Mouse (Mus musculus) adrenal gland, postnatal 10 days (tissue): ENCODE results near the gene Limk1. TPM values are rescaled to one million over a fixed set of nuclear protein-coding genes. Genes with fewer than 3 reads are reported as not detected.
A peak's percentile ranks its signal among the peaks of the same experiment; 100 is the strongest.

Experiments
- DNase-seq: peaks from one replicate; pipeline ENCODE4 v3.0.0; 2021; ENCODE audit warnings: mixed read lengths
- total RNA-seq, 2 experiments: library from RNA; stranded (reverse); gene quantifications; 2 replicates each; pipeline ENCODE4 v1.2.3; 2021

Limk1 gene
- total RNA-seq, 2 experiments from 2014 or later: 17.9 to 20.5 TPM

DNA sequence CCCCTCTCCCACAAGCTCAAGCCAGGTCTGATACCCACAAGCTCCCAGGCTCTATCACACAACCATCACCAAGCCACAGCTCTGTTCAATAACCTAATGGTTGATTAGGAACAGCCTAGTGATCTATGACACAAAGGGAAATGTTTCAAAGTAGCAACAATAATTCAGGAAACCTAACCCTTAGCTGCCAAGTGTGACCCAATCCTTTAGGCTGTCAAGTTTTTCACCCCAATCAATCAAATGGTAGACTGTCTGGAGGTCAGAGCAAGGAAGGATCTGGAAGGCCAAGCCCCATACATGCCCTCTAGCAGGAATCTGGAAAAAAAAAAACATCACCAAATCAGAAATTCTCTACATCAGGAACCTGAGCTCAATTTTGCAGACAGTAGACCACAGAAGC lies 57.6 kb downstream of the Limk1 start:
- no peak for DNase-seq

DNA sequence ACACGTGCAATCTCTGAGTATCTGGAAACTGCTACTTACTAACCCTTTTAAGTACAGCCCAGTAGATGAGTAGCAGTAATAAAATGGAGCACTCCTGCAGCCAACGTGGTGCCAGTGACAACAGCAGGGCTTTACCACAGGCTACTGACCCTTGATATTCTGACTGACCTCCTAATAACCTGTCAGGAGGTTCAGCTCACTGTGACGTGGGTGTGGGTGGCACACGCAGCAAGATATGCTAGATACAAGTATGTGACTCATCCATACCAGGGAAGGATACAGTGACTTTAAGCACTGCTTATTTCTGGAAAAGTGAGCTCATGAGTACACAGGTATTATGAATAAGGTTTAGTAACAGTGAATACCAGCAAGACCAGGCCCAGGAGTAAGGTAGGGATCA lies 58.9 kb downstream of the Limk1 start:
- DNase-seq: no peak

DNA sequence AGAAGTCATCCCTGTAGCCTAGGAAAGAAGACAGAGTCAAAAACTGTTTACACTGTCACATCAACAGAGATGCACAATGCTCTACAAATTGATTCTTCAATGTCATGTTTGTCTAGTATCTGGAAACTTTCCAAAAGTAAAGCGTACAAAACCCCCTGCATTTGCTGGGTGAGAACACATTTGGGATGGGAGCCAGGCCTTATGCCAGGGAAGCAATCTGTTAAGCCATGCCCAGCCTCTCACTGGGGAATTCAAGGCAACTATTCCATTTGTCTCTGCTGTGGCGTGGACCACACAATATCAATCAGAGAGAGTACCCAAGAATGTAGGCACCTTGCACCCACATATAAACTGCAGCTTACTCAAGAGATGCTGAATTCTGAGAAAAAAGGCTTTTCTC lies 66.3 kb downstream of the Limk1 start:
- DNase-seq: no peak

DNA sequence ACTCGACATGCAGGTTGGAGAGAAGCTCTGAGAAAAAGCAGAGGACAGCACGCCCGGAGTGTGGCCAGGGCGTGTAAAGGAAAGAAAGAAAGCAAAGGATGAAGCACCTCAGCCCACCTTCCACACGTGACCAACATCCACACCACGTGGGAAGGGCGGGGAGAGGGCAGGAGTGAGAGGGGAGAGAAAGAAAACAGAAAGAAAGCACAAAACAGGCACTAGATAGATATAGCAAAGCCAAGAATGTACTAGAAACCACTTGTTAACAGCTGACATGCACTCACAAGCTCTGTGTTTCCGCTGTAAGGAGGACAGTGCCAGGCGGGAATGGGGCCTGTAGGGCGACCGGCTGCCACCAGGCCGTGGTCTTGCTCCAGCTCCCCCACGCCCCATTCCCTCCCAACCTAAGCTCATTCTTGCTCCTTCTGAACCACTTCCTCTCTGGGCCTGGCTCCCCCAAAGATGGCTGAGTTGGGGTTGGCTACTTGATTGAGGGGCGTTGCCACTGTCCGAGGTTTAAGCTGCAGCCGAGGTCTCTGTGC lies 67.2 kb downstream of the Limk1 start:
- no peak for DNase-seq

DNA sequence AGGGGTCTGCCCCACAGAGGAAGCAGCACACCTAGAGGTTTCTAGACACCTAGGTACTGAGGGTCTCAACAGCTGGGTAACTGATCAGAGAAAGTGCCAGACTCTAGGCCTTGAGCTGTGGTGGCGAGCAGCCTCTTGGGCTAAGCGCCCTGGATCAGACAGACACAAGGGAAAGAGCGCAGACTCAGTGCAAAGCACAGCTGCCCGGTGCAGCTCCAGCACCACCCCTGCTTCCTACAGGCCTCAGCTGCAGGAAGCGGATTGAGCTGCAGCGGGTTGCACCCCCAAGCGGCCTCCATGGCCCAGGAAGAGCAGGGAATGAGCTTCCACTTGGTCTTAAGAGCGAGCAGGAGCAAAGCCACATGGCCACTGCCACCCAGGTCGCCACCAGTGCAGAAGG lies 67.9 kb downstream of the Limk1 start:
- DNase-seq: no peak

DNA sequence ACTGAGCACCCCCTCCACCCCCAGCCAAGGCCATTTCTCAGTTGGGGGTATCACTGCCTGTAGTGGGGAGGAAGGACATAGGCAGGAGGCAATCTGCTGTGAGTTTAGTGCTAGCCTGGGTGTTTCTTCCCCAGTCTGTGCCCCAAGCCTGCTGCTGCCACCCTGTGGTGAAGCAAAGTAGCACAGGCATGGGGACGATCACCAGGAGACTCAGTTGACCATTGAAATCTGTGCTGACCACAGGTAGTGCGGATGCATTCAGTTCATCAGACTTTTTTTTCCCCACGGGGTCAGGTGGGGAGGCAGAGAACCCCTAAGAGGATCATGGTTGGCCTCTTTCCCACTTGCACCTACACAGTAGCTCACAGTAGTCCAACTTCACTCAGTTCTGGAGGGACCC lies 71.3 kb downstream of the Limk1 start:
- peak; percentile 85 for DNase-seq

DNA sequence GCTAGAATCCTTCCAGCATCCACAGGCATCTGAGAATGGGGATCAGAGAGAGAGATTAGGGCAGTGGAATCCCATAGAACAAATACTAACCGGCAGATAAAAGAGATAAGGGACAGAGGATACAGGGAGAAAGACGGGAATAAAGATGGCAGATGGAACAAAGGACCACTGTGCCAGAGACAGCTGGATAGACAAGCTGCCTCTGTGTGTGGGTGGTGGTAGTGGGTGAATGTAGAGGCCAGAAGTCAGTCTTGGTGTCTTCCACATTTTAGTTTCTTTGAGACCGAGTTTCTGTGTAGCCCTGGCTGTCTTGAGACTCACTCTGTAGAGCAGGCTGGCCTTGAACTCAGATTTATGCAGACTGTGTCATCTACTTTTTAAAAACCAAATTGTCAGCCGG lies 72.6 kb downstream of the Limk1 start:
- no peak for DNase-seq

DNA sequence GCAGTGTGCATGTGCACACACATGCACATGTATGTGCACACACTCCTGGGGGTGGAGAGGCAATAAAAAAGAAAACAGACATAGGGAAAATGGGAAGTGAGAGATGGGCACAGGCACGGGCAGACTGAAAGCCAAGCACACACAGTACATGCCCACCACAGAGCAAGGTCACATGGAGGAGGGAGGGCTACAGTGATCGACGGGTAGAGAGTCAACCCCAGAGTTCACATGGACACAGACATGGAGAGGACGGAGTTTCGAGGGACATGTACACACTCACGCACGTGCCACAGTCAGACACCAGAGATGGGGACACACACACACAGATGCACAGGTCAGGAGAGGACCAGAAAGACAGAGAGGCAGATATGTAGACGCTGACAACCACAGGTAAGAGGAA lies 73.0 kb downstream of the Limk1 start:
- DNase-seq: no peak

DNA sequence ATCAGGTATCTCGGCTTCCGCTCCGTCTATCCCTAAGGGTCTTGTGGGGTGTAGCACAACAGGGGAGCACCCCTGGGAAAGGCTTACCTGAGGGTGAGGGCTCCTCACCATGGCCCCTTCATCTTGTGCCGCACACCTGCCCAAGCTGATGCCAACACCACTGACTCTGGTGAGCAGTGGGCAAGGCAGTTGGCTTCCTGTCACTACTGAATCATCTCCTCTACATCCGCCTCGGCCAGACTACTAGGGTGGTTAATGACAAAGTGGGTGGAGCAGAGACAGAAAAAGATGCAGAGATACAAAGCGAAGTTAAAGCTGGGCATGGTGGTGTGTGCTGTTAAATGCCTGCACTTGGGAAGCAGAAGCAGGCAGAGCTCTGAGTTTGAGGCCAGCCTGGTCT lies 73.6 kb downstream of the Limk1 start, which contains the start of gene Lat2:
Gene Lat2 (minus strand): TSS at position 224 of the 400 bp plus-strand sequence.
- DNase-seq: no peak

DNA sequence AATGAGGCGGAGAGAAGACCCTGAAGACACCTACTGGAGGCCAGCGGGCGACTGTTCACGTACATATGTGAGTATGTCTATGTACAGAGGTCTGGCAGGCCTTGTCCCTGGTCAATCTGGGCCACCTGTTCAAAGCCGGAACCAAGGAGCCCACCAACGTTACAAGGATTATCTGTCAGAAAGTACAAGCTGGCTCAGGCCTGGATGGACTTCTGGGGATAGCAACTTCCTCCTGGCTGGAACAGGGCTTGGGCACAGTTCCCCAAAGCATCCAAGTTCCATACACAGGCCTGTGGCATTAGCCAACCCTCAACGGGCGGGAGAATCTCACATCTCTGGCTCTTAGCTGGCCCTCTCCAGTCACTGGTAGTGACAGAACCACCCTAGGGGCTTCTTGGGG lies 74.1 kb downstream of the Limk1 start:
- no peak for DNase-seq

DNA sequence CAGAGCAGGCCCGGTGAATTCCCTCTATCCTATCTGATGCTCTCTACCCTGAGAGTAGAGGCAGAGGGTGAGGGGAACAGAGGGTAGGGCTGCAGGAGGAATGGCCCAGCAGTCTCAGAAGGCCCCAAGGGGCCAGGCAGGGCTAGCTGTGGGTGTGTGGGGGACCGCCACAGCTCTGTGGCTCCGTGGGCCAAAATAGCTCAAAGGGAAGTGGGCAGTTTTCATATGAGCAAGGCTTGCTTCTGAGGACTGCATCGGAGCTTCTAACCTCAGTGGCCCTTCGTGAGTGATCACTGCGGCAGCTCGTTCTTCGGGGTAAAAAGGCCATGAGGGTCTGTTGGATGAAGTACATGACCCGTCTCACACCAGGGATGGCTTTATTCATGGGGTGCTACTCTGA lies 74.7 kb downstream of the Limk1 start:
- DNase-seq: no peak

DNA sequence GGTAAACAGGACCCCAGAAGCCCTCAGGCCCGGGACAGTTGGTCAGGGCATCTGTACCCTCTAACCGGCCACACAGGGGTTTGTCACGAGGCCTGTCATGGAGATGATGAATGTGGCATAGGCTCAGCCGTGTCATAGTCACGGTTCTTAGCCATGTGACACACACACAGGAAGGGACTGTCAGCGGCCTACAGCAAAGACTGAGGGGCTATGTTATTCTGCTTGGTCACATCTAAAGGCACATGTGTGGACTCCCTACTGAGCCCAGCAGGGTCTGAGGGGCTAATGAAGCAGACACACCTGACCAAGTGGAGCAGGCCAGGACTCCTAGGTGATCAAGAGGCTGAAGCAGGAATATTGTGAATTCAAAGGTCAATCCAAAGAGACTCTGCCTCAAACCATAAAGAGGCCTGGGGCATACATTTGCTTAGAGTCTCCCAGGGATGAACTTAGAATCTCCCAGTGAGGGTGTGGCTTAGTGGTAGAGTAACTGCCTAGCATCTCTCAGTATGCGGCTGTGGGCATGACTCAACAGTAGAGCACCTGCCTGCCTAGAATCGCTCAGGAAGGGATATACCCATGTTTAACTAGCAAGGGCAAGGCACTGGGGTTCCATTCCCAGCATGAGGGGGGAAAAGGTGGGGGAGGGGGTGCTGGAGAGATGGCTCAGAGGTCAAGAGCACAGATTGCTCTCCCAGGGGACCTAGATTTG lies 76.4 kb downstream of the Limk1 start:
- DNase-seq: no peak

DNA sequence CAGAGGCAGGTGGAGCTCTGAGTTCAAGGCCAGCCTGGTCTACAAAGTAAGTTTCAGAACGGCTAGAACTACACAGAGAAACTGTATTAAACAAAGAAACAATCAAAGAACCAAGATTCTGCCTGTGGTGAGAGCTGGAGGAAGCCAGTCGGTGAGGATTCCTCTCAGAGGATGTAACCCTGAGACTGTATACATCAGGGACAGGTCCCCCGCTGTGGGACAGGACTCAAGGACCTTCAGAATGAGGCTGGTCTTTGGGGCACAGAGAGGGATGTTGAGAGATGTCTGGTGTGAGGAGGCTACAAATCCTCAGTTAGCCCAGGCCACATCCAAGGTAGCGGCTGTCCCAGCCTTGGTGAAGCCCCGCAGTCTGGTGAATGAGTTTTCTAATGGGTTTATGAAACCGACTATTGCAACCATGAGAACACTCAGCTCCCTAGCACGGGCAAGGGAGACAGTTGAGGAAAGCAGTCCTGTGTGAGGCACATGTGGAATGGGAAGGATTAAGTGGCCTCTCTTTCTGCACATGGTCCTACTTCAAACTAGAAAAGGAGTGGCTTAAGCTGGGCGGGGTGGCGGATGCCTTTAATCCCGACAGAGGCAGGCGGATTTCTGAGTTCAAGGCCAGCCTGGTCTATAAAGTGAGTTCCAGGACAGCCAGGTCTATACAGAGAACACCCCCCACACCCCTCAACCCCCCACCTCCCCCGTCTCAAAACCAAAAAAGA lies 78.3 kb downstream of the Limk1 start:
- no peak for DNase-seq

DNA sequence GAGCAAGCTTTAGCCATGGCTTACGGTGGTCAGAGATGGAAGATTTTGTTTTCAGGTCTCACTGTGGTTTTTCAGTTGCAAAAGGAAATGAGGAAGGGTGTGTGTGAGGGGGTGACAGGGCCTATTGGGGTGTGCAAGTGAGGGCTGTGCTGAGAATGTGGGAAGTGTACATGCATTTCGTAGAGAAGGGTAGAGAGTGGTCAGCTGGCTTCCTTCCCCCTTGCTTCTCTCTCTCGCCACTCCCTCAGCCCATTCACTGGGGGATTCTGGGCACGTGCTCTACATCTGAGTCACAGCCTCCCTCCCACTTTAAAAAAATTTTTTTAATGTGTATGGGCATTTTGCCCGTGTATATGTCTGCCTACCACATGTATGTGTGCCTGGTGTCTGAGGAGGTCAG lies 81.3 kb downstream of the Limk1 start:
- DNase-seq: no peak

DNA sequence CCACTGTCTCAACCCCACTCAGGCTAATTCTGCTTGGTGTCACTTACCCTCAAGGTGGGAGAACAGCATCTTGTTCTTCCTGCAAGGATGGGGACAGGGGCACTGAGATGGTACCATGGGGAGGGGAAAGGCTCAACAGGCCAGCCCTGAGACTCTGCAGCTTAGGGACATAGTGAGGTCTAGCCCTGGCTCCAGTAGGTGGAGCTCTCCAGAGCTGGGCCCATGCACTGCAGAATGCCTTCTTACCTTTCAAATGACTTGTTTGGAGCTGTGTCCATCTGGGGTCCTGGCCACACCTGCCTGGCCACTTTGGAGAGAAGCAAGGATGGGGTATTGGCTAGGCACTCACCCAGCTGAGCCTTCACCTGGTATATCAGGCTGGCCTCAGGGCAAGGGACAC lies 82.1 kb downstream of the Limk1 start:
- no peak for DNase-seq

Other genes starting within 250 kb of the Limk1 start
- 100 to 1,000 TPM in 1 of 2 experiments, 10 to 100 TPM in 1; 69.8 to 112 TPM for gene Gtf2ird1, start 231.9 kb downstream of the Limk1 start, total RNA-seq
- 10 to 100 TPM; 21.8 to 24.1 TPM for gene Clip2, start 136.2 kb downstream of the Limk1 start, total RNA-seq
- not detected for gene Syna, start 128.4 kb downstream of the Limk1 start, total RNA-seq
- 10 to 100 TPM; 51.1 to 56.7 TPM for gene Rfc2, start 107.2 kb downstream of the Limk1 start, total RNA-seq
- gene Lat2, start 73.6 kb downstream of the Limk1 start, total RNA-seq: 1 to 10 TPM; 3.8 to 4.3 TPM
- 100 to 1,000 TPM; 270 to 283 TPM for gene Eif4h, start 49.1 kb downstream of the Limk1 start, total RNA-seq
- gene Eln, start 58.7 kb upstream of the Limk1 start, total RNA-seq: 1,000 to 10,000 TPM in 1 of 2 experiments, 100 to 1,000 TPM in 1; 255 to 1,124 TPM
- gene Tmem270, start 218.1 kb upstream of the Limk1 start, total RNA-seq: not detected
- 1 to 10 TPM in 1 of 2 experiments, under 1 TPM in 1; 0.75 to 3.3 TPM for gene Cldn13, start 226.9 kb upstream of the Limk1 start, total RNA-seq
- gene Mettl27, start 243.8 kb upstream of the Limk1 start, total RNA-seq: 10 to 100 TPM; 23.6 to 24.2 TPM